Mouse (Mus musculus): Measurements from ENCODE around the gene Ppdpf.

- TF ChIP-seq CTCF (IDR thresholded peaks at IDR 0.05; ENCODE audit: borderline replicate concordance, insufficient read depth, low read length) (no peak), POLR2A (IDR thresholded peaks at IDR 0.05; ENCODE audit: low read depth, low read length) (no peak)
These were observed 31.2 kb upstream of the Ppdpf start for GRCm38 (mm10) chr2:181155801-181156200.

Measured in embryonic fibroblast, embryonic 13.5 days (primary cell).